Mouse (Mus musculus): ENCODE results near the gene Gbe1. TPM values are rescaled to one million over a fixed set of nuclear protein-coding genes. Genes with fewer than 3 reads are reported as not detected.
A peak's percentile ranks its signal among the peaks of the same experiment; 100 is the strongest.

The Gbe1 gene
- polyA plus RNA-seq (2016; fragmentation: Nextera tagmentation; extraction: Ambion mirVana), result 22.2 and 22.9 TPM in 2 replicates

DNA sequence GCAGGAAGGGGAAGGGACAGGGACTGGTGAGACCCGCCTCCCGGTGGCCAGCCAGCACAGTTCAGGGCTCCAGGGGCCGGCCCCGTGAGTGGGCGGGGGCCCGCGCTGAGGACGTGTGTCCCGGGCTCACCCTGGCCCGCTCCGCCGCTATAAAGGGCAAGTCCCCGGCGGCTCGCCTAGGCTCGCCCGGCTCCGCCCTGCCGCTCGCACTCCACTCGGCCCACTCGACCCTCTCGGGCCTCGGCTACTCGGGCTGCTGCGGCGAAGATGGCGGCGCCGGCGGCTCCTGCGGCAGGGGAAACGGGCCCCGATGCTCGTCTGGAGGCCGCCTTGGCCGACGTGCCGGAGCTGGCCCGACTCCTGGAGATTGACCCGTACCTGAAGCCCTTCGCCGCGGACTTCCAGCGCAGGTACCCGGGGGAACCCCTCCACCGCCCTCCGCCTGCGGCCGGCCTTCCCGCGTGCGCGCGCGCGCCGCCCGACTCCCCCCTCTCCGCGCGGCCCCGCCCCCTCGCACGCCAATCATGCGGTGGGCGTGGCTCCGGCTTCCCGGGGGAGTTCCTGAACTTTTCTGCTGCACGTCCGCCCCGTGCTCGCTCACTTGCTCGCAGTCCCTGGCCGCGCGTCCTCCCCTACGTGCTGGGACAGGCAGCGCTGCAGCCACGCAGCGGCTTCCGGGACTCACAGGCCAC lies at the start of gene Gbe1:
Gene Gbe1 (plus strand): TSS at position 64 of the 692 bp plus-strand sequence.
- Histone ChIP-seq H3K4me1 (peaks cover 18% of the 10 kb centered on the region), H3K4me3 (peak within 1 kb of the TSS; percentile 72), H3K9me3 (replicated peaks) (no peaks in the 10 kb centered on the region), H3K36me3 (no peaks in the 10 kb centered on the region), H3K27me3 (ENCODE audit: low read depth, poor library complexity, severe bottlenecking) (no peaks in the 10 kb centered on the region), H3K27ac (peak within 1 kb of the TSS; percentile 99)
- WGBS, result under 1% methylated on average over 73 of the region's 82 CpGs
- peak; percentile 96 for DNase-seq (ENCODE audit: low spot score)

DNA sequence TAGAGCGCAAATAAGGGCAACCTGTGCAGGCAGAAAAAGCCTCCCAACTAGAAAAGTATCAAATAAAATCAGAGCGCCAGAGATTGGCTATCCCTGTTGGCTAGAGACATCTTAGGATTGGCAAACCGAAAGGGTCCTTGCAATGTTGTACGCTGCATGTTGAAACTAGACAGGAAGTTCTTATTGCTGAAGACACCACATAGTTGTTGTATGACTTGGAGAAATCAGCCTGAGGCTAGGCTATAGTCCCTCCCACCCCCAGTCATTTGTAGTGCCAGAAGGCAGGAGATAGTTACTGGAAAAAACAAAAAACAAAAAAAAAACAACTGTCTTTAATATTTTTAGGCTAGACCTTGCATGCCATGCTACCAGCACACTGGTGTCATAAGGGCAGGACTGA lies 3.1 kb upstream of the Gbe1 start:
- Histone ChIP-seq H3K4me1 (peaks cover 11% of the 10 kb centered on the region), H3K4me3 (no peak overlapping the region), H3K27me3 (ENCODE audit: low read depth, poor library complexity, severe bottlenecking) (no peaks in the 10 kb centered on the region), H3K36me3 (no peaks in the 10 kb centered on the region), H3K9me3 (replicated peaks) (no peaks in the 10 kb centered on the region), H3K27ac (no peak overlapping the region)
- WGBS, result 94% methylated on average over 4 of the region's 4 CpGs
- DNase-seq (ENCODE audit: low spot score), result no peak

DNA sequence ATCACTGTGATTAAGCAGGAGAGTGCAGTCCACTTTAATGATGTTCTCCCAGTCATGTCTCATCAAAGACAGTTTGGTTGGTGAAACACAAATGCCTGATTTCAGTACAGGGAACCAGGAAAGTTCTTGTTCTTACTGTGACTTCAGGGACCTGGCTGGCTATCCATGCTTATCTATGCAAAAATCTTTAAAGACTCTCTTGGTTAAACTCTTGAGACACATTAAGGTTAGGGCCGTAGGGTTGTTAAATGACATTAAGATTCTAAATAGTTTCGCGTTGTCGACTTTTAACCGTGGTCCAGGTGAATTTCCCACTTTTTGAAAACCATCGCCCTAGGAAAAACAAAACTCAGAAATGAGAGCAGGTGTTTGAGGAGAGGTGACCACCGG lies 258 bp upstream of the Gbe1 start:
- 4% methylated on average over 7 of the region's 7 CpGs for WGBS

DNA sequence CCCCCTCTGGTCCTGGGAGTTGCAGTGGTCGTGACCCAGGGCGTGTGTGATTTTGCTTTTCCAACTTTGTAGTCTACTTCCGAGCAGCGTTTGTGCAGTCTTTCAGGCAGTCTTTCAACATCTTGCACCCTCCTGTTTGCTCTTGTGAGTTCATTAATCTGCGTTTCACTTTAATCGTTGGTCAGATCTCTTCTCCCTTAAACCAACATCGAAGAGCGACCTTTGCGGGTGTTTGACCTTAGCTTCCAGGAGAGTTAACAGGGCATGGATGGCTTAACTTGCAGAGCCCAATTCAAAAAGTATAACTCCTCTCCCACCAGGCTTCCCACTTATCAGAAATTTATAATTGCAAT lies 805 bp downstream of the Gbe1 start:
- under 1% methylated on average over 9 of the region's 9 CpGs for WGBS
- peak overlapping the region; percentile 99 for H3K27ac ChIP-seq
- peaks cover 18% of the 10 kb centered on the region for H3K4me1 ChIP-seq
- no peaks in the 10 kb centered on the region for H3K36me3 ChIP-seq
- no peaks in the 10 kb centered on the region for H3K9me3 ChIP-seq (replicated peaks)
- DNase-seq (ENCODE audit: low spot score), result no peak
- no peaks in the 10 kb centered on the region for H3K27me3 ChIP-seq (ENCODE audit: low read depth, poor library complexity, severe bottlenecking)
- peak overlapping the region; percentile 72 for H3K4me3 ChIP-seq

More for the DNA sequence above, 258 bp upstream of the Gbe1 start:
- Histone ChIP-seq H3K27me3 (ENCODE audit: low read depth, poor library complexity, severe bottlenecking) (no peaks in the 10 kb centered on the region), H3K27ac (peak overlapping the region; percentile 99), H3K4me3 (peak overlapping the region; percentile 72), H3K36me3 (no peaks in the 10 kb centered on the region), H3K9me3 (replicated peaks) (no peaks in the 10 kb centered on the region), H3K4me1 (peaks cover 18% of the 10 kb centered on the region)
- DNase-seq (ENCODE audit: low spot score), result no peak

DNA sequence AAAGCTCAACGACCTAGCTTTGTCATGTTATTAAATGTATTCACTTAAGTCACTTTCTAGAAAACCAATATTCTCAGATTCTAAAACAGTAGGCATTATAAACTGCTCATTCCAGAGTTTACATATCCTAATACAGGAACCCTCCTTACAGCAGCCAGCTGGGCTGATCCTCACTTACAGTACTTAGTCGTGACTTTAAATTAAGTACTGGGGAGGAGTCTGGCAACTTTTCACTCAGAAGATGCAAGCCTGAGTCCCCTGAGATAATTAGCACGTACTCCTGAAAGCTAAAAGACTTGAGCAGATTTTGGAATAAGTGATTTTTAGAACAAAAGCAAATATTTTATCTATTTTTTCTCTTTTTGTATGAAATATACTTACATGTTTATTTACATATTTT lies 1.5 kb downstream of the Gbe1 start:
- WGBS, result 55% methylated on average over 3 of the region's 3 CpGs
- no peaks in the 10 kb centered on the region for H3K27me3 ChIP-seq (ENCODE audit: low read depth, poor library complexity, severe bottlenecking)
- H3K4me3 ChIP-seq, result no peak overlapping the region

DNA sequence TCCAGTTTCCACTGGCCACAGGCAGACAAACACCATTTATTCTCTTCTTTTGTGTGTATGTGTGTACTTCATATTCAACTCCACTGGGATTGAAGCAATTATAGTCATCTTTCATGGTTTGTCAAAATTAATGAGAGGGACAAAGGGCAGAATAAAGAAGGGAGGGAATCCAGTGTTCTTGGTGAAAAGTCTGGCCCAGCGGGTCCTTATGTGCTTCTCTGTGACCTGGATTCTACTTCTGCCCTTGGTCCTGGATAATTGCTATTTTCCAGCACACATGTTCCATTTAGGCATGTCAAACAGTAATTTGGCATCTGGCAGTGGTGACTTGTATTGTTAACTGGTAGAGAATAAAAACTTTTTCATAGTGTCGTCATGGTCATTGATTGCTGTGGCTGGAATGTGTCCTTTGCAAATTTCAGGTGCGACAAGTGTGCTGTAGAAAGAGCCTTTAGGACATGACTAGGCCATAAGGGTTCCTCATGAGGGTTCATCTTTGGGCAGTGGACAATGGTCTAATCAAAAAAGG lies 2.2 kb downstream of the Gbe1 start:
- no peaks in the 10 kb centered on the region for H3K9me3 ChIP-seq (replicated peaks)
- H3K4me3 ChIP-seq, result no peak overlapping the region
- DNase-seq (ENCODE audit: low spot score), result no peak
- no peak overlapping the region for H3K27ac ChIP-seq
- H3K4me1 ChIP-seq, result peaks cover 18% of the 10 kb centered on the region
- H3K27me3 ChIP-seq (ENCODE audit: low read depth, poor library complexity, severe bottlenecking), result no peaks in the 10 kb centered on the region
- WGBS, result 80% methylated on average over 3 of the region's 3 CpGs
- no peaks in the 10 kb centered on the region for H3K36me3 ChIP-seq

More for the DNA sequence above, 1.5 kb downstream of the Gbe1 start:
- no peaks in the 10 kb centered on the region for H3K36me3 ChIP-seq
- no peaks in the 10 kb centered on the region for H3K9me3 ChIP-seq (replicated peaks)
- peaks cover 18% of the 10 kb centered on the region for H3K4me1 ChIP-seq
- DNase-seq (ENCODE audit: low spot score), result no peak
- no peak overlapping the region for H3K27ac ChIP-seq

DNA sequence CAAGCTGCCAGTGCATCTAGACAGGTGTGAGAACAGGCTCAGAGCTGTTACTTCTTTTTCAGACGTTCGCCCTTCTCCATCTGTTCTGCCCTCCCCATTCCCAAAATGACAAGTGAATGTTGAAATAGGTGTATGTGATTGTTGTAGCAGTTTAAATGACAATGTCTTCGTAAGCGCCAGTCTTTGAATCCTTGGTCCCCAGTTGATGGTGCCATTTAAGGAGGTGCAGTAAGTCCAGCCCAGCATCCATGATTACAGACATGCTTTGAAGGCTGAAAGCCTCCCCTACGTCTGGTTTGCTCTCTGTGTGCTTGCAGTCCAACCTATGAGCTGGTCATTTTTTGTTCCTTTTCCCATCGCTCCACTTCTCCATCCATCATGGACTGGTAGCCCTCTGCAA lies 5.6 kb downstream of the Gbe1 start:
- Histone ChIP-seq H3K4me3 (no peak overlapping the region), H3K36me3 (no peaks in the 10 kb centered on the region), H3K4me1 (peaks cover 12% of the 10 kb centered on the region), H3K27me3 (ENCODE audit: low read depth, poor library complexity, severe bottlenecking) (no peaks in the 10 kb centered on the region), H3K27ac (no peak overlapping the region), H3K9me3 (replicated peaks) (no peaks in the 10 kb centered on the region)
- DNase-seq (ENCODE audit: low spot score), result no peak
- 92% methylated on average over 6 of the region's 6 CpGs for WGBS

DNA sequence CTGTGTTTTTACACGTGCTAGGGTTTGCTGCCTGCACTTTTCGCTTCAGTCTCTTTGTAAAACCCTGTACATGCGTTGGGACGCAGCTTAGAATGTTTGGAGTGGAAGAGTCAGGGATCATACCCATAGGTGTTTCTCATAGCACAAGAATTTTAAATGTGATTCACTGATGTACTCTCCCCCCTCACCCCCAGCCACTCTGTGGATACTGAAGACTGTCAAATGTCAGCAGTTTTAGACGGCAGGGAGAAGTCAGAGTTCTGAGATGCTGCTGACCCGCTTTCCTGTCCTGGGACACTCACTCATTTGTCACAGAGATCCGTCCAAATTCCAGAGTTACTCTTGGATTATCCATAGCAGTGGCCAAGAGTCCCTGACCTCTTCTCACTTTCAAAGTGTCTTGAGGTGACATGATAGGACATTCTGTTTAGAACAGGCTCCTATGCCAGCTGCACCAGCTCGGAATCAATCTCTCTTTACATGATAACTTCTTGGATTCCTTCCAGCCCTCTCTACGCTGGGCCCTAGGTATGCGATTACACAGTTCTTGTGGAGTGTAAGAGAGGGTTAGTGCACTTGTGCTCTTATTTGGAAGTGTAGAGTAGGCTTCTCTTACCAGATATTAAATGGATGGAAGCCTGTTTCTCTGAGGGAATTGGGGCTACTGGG lies 7.0 kb downstream of the Gbe1 start:
- Histone ChIP-seq H3K27ac (no peak overlapping the region), H3K4me1 (peaks cover 7% of the 10 kb centered on the region; the same call in 1 of the 2 replicates), H3K9me3 (replicated peaks) (no peaks in the 10 kb centered on the region), H3K36me3 (no peaks in the 10 kb centered on the region), H3K27me3 (ENCODE audit: low read depth, poor library complexity, severe bottlenecking) (no peaks in the 10 kb centered on the region), H3K4me3 (no peak overlapping the region)
- 83% methylated on average over 10 of the region's 10 CpGs for WGBS
- no peak for DNase-seq (ENCODE audit: low spot score)

DNA sequence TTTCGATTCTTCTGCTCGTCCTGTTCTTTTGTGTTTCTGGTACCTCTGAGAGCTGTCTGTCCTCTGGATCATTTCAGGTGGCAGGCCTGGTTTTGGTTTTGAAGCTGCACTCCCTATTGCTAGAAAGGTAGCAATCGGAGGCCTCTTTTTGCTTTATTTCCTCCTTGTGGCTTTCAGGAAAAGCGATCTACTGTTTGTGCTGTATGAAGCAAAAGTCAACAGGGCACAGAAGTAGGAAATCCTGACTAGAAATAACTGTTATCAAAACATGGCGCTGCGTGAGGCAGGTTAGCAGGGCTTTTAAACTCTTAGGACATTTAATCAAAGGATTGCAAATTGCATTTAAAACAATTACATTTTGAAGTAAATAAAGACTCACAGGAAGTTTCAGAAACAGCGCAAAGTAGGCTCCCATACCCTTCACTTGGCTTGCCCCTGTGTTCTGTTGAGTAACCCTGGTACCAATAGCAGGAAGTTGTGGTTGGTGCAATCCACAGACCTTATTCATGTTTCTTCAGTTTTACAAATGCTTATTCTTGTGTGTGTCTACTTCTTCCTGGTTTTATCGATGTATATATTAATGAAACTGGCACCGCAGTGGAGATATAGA lies 12.7 kb downstream of the Gbe1 start:
- peaks cover 10% of the 10 kb centered on the region for H3K4me1 ChIP-seq
- no peak overlapping the region for H3K4me3 ChIP-seq
- no peaks in the 10 kb centered on the region for H3K36me3 ChIP-seq
- no peaks in the 10 kb centered on the region for H3K9me3 ChIP-seq (replicated peaks)
- WGBS, result 92% methylated on average over 9 of the region's 9 CpGs
- no peak overlapping the region for H3K27ac ChIP-seq
- H3K27me3 ChIP-seq (ENCODE audit: low read depth, poor library complexity, severe bottlenecking), result no peaks in the 10 kb centered on the region
- DNase-seq (ENCODE audit: low spot score), result no peak

DNA sequence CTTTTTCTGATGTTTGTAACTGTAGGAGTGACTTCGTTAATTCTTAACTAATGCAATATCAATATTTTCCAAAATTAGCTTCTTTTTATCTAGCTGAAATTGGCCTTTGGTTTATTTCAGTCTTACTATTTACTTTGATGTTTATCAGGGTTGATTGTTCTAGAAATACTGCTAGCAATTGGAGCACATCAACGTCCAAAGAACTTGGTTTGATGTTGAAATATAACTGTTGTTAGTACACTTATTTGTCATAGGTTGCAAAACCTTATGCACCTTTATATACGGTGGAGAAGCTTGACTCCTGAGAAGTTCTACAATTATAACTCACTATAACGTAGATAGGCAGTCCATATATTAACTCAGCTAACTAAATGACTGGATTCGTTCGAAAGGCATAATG lies 14.8 kb downstream of the Gbe1 start:
- DNase-seq (ENCODE audit: low spot score), result no peak
- Histone ChIP-seq H3K36me3 (no peaks in the 10 kb centered on the region), H3K4me3 (no peak overlapping the region), H3K27me3 (ENCODE audit: low read depth, poor library complexity, severe bottlenecking) (no peaks in the 10 kb centered on the region), H3K27ac (no peak overlapping the region), H3K4me1 (peaks cover 10% of the 10 kb centered on the region), H3K9me3 (replicated peaks) (no peaks in the 10 kb centered on the region)
- WGBS, result 79% methylated on average over 6 of the region's 6 CpGs

DNA sequence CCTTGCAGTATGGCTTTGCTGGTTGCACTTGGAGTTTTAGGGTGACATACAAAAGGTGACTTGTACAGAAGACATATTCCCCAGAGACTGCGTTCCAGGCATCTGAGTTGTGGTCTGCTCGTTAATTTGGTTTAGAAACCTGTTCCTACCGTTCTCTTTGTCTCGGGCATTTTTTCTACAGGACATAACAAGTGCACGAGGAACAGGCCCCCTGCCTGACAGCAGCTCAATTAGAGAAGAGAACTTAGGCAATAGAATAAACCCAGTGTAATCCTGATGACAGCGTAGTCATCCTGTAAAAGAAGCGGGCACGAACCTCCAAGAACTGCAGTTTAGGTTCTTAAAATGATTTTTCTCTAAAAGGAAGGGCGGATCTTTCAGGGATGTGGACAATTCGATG lies 15.3 kb downstream of the Gbe1 start:
- Histone ChIP-seq H3K9me3 (replicated peaks) (no peaks in the 10 kb centered on the region), H3K4me1 (peaks cover 10% of the 10 kb centered on the region), H3K27me3 (ENCODE audit: low read depth, poor library complexity, severe bottlenecking) (no peaks in the 10 kb centered on the region), H3K27ac (no peak overlapping the region), H3K36me3 (no peaks in the 10 kb centered on the region), H3K4me3 (no peak overlapping the region)
- WGBS, result 75% methylated on average over 10 of the region's 10 CpGs
- DNase-seq (ENCODE audit: low spot score), result no peak

DNA sequence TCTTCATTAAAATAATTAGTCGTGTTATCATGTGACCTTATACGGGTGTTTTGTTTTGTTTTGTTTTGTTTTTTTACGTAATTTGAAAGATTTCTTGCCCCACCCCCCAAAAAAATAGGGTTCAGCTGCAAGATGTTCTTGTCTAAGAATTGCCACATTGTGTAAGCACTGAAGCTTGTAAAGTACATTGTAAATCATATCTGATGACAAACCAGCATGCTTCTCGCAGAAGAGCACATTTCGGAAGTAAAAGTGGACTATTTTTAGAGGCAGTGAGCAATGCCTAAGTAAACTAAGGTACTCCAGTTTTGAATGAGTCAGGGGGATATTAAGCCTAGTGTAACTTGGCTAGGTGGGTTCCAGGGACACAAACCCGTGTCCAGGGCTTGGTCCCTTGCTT lies 15.7 kb downstream of the Gbe1 start:
- H3K4me1 ChIP-seq, result peaks cover 10% of the 10 kb centered on the region
- no peak overlapping the region for H3K4me3 ChIP-seq
- no peaks in the 10 kb centered on the region for H3K27me3 ChIP-seq (ENCODE audit: low read depth, poor library complexity, severe bottlenecking)
- 84% methylated on average over 6 of the region's 6 CpGs for WGBS
- H3K9me3 ChIP-seq (replicated peaks), result no peaks in the 10 kb centered on the region
- H3K36me3 ChIP-seq, result no peaks in the 10 kb centered on the region
- H3K27ac ChIP-seq, result no peak overlapping the region
- DNase-seq (ENCODE audit: low spot score), result no peak

DNA sequence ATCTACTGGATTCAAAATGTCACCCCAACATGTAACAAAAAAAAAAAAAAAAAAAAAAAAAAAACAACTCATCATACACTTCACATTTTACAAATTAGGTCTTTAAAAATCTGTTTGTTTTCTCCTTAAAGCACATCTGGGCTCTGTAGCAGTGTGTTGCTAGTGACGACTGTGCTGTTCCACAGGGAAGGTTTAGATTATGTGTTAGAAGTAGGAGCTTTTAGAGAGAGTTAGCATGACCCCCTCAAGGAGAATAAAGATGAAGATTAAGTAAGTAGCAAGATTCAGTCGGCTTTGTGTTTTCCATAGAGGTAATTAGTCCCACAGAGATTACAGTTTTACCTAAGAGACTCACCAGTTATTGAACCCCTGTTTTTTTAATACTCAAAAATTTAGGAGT lies 16.3 kb downstream of the Gbe1 start:
- H3K27ac ChIP-seq, result no peak overlapping the region
- WGBS, result 75% methylated on average over 2 of the region's 2 CpGs
- H3K27me3 ChIP-seq (ENCODE audit: low read depth, poor library complexity, severe bottlenecking), result no peaks in the 10 kb centered on the region
- no peaks in the 10 kb centered on the region for H3K9me3 ChIP-seq (replicated peaks)
- no peak overlapping the region for H3K4me3 ChIP-seq
- H3K36me3 ChIP-seq, result no peaks in the 10 kb centered on the region
- peaks cover 10% of the 10 kb centered on the region for H3K4me1 ChIP-seq
- no peak for DNase-seq (ENCODE audit: low spot score)
